Mouse (Mus musculus) right cerebral cortex, postnatal 36 days (tissue): Measurements from ENCODE around the gene Ccdc137.

Experiments
- DNase-seq, 2 experiments: peaks; one replicate each; pipeline ENCODE4 v3.0.0; 2022; ENCODE audit warnings: low spot score in 2 of 2, mixed read lengths in 1 of 2

Ccdc137 gene

DNA sequence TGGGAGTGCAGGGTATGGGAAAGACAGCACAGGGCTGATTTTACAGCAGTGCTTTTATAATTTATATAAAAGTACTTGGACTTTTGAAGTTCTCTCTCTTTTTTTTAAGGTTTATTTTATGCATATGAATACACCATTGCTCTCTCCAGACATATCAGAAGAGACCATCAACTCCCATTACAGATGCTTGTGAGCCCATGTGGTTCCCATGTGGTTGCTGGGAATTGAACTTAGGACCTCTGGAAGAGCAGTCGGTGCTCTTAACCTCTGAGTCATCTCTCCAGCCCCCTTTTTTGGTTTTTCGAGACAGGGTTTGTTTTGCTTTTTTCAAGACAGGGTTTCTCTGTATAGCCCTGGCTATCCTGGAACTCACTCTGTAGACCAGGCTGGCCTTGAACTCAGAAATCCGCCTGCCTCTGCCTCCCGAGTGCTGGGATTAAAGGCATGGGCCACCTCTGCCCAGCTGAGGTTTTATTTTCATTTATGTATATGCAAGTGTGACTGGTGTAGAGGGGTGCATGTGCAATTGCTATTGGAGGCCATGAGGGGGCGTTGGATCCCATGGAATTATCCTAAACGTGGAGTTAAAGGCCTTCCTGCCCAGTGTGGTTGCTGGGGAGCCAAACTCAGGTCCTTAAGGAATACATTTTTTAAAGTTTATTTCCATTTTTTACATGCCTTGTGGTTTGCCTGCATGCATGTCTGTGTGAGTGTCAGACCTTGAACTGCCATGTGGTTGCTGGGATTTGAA lies 1.1 kb downstream of the Ccdc137 start:
- no peak for DNase-seq

DNA sequence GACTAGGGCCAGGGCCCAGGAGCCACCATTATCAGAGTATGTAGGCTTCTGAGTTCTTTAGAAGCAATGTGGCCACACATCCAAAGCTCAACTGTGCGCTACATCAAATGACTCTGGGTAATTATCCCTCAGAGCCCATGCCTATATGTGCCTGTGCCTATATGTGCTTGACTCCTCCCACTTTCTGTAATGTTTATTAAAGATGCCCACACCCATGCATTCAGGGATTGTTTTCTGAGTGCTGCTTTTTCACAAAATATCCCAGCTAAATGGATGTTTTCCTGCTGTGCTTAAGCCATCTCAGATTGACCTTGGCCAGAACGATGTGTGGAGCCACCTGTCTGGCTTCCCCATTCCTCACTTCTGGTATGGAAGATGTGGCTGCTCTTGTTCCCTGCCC lies 5.6 kb downstream of the Ccdc137 start:
- DNase-seq = no peak

DNA sequence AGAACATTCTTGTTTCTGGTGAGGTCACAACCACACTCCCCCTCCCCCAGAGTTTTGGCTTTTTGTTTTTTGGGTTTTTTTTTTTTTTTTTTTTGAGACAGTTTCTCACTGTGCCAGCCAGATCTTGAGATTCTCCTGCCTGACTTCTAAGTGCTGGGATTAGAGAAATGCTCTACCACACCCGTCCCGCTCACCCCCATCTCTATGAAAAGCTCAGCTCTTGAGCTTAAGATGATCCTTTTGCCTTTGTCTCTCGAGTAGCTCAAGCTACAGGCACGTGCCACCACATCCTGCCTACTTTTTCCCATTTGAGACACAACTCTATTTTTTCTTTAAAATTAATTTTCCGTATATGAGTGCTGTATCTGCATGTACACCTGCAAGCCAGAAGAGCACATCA lies 6.5 kb downstream of the Ccdc137 start:
- DNase-seq = no peak

DNA sequence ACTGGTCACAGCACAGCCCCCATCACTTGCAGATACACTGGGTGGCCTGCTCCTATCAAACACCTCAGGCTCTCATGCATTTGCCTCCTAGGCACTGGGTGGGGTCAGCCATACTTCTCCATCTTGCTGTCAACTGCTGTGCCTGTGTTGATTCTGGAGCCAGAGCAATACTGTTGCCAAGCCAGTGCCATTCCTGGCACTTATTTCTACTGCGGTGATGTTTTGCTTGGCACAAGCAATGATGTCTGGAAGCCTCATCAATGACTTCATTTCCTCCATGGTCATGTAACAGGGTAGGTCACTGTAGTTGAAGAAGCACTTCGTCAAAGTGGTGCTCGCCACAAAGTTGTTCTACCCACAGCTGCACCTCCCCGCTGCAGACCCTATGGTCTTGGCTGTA lies 7.6 kb downstream of the Ccdc137 start:
- DNase-seq = no peak

DNA sequence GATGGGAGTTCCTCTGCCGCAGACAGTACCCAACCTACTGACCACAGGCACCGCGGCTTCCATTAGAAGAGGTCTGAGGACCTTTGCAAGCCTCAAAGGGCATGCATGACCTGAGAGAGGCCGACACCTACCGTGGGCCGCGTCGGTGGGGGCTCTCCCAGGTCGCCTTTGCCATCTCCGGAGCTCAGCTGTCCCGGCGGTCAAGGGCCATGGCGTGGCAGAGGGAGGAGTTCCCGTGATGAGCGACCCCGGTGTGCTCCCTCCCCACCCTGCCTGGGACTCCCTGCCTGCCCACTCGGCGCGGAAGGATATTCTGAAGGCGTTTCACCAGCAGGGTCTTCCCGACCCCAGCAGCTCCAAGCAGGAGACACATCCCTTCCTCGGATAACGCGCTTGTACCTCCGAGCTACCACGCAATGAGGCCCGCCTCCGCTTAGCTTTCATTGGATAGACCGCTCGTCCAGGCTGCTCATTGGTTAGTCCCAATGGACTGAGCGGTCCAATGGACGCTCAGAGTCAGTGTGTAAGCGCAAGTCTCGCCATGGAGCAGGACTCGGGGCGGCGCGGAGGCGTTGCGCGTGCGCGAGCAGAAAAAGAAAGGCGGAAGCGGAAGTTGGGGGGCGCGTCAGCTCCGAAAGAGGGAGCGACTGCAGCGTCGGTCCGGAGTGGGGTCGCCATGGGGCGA lies 9.3 kb downstream of the Ccdc137 start, which contains the start of gene Arl16:
Arl16 (minus strand) TSS at position 557 of the 685 bp plus-strand sequence.
- peak; percentile 94 to 96 for DNase-seq

DNA sequence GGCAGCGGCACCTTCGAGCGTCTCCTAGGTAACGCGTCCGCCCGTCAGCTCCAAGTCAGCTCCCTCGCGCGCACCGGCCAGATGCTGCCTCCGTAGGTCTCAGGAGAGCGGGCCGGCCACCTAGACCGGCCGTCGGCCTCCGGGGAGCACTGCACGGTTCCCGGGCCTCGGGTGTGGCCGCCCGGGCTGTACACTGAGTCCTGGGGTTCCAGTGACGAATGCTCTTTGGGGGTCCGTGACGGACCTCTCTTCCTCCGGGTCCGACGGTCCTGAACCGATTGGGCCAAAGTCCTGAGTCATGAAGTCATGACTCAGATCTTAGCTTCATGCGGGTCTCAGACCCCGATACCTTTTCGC lies 9.8 kb downstream of the Ccdc137 start:
- DNase-seq = no peak

DNA sequence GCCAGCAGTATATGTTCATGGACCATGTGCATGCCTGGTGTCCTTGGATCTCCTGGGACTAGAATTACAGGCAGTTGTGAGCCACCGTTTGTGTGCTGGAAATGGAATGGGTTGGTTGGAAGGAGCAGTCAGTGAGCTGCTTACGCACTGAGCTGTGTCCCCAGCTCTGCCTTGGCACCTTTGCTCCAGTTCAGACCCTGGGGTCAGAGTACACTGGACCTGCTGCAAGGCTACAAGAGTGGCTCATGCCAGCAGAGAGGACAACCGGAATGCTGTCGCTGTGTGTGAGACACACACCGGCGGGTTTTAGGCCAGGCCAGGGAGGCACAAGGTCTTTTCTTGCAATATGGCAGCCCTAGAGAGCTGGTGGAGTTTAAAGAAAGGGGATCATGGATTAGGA lies 14.1 kb downstream of the Ccdc137 start:
- no peak for DNase-seq

DNA sequence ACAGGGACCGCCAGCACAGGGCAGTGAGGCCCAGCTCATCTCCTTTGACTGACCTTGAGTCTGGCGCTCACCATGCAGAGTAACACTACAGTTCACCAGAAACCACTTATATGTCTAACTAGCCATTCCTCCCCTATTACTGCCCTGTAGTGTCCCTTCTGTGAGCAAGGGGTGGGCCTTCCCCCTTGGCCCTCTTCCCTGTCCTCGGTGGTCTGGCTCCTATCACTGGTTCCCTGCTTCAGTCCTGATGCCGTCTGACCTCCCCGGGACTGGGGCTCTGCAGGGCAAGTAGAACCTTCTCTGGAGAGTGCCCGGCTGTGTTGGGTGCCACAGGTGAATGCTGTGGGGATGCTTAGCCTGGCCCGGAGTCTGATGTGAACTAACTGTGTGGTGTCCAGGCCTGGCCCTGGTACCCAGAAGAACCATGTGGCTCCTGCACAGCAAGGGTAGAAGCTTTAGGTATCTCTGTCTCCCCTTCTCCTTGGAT lies 25.6 kb downstream of the Ccdc137 start:
- DNase-seq = no peak

DNA sequence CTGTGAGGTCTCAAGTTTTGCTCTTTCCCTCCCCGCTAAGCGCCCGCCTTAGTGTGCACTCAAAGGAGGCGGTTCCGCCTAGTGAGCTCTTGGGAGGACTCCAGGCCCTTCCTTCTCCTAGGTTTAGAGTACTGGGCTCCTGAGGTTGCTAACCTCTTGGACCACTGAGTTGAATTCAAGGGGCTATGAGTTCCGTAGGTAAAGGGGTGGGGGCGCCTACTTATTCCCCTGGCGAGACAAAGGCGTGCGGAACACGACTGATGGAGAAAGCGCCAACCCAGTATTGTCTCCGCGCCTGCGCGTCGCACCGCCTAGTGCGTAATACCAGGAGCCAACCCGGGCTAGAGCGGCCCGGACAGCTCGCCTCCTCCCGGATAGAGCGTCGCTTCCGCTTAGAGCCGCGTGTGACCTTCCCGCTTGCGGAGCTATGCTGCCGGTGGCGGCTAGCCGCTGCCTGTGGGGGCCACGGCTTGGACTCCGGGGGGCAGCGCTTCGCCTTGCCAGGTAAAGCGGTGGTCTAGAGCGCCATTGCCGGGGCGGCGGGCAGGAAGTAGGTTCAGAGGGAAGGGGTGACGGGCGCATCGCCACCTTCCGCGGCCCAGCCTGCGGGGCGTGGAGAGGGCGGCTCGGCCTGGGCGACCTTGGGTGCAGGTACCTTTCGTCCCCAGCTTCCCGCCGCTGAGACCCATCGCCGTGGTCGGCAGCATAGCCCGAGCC lies 26.5 kb downstream of the Ccdc137 start, which contains the start of gene Mrpl12:
Mrpl12 (plus strand) TSS at position 349 of the 717 bp plus-strand sequence.
- DNase-seq = peak; percentile 89

DNA sequence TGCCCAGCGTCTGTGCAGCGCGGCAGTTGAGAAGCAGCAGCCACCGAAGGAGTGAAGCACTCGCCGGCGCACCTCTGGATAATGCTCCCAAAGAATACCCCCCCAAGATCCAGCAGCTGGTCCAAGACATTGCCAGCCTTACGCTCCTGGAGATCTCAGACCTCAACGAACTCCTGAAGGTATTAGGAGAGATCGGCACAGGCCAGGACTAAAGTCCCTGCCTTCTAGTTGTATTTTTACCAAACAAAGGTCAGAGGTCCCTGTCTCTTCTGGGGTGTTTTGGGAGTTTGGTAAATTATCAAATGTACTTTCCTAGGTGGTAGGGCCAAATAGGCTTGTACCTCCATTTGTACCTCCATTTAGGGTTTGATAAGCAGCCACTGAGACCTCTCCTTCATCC lies 27.3 kb downstream of the Ccdc137 start:
- DNase-seq = no peak

DNA sequence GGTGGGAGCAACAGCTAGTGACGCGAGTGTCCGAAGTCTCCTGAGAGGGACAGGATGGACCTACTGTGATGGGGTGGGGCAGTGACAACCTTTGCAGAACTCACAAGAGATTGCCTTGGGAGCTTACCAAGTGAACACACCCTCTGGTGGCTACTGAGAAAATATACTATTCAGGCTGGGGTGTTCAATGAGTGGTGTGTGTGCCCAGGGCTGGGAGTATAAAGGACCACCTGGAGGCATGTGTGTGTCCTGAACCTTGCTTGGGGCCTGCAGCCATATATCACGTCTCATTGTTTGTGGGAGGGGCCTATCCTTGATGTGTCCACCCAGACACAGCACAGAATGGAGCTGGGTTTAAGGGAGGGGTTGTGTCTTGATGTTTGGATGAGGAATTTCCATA lies 30.6 kb downstream of the Ccdc137 start:
- no peak for DNase-seq

DNA sequence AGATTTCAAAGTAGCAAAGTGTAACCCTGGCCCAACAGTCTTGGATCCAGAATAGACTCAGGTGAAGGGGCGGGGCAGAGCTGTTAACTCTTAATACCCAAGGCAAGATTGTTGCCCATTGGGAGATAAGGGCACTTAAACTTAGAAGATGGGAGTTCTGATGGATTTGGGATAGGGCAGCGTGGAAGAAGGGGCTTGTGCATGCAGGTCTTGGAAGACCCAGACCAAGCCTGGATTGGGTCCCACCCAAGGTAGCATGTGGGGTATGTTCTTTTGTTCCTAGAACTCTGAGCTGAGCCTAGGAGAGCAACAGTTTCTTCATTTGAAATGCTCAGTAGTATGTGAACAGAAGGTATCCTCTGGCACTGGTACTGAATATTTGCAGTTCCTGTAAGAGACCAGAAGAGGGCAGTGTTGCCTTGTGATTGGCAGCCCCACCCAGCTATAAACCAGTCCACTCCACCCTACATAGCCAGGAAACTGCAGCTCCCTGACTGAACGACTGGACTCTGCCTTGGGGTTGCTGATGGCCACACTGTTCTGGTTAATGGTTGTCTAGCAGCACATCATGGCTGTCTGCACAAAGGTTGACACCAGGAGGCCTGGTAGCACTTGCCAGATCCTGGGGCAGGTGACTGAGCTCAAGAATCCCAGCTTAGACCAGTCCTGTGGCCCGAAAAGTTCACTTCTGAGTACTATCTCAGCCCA lies 31.3 kb downstream of the Ccdc137 start:
- DNase-seq = peak in 1 of 2 experiments; percentile 34

DNA sequence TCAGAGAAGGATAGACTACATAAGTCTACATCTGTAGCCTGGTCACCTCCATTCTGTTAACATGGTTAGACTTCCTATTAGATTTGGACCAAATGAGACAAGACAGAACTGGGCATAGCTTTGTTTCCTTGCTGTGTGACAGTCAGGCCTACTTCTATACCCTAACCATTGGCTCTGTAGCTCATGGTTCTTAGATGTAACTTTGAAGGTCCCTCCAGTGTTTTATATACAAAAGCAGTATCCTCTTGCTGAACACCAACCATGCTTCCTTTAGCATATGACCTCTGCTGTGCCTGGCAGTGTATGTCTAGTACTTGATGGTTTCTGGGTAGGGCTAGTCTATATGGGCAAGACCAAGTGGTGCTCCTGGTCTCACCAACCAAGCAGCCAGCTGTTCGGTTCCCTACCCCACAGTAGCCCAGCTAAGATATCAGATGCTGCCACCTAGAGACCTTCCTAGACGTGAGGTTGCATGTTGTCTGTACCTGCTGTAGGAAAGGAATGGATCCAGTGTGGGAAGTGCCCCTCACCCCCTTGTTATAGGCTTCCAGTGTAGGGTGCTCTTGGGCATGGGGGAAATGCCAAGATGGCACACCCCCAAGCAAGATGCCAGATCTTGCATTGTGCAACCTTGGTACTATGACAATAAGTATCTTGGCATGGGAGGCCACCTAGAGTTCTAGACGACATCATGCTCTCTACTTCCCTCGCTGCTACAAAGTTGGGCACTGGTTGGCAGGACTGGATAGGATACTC lies 32.6 kb downstream of the Ccdc137 start:
- DNase-seq = no peak

DNA sequence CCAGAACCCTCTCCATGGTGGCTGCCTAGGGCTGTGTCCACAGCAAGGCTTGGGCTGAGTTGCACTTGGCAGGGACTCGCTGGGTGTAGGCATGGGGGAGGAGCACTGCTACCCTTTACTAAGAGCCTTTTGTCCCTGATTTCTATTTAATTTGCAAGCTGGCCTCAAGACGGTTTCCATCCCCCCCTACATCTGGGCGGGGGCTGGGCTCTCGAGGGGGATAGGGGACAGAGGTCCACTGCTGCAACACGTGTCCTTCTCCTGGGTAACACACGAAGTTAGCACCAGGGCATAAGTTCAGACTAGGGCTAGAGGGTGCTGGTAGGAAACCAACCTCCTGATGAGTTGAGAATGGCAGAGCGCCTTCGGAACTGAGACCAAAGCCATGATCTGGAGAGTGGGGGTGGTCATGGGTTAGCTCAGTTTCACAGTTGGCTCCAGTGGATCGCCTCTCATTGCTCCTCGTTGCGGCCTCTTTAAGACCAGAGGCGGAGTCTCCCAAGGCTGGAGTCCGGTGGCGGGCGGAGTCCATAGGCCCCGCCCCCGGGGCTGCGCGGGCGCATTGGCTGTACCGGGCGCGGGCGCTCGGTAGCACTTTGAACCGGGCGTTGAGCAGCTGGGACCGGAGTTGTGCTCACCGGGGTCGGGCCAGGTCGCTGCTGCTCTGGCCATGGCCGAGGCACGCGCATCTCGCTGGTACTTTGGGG lies 33.6 kb downstream of the Ccdc137 start, which contains the start of gene Slc25a10:
Slc25a10 (plus strand) TSS at position 524 of the 707 bp plus-strand sequence.
- DNase-seq = peak; percentile 79 to 86

DNA sequence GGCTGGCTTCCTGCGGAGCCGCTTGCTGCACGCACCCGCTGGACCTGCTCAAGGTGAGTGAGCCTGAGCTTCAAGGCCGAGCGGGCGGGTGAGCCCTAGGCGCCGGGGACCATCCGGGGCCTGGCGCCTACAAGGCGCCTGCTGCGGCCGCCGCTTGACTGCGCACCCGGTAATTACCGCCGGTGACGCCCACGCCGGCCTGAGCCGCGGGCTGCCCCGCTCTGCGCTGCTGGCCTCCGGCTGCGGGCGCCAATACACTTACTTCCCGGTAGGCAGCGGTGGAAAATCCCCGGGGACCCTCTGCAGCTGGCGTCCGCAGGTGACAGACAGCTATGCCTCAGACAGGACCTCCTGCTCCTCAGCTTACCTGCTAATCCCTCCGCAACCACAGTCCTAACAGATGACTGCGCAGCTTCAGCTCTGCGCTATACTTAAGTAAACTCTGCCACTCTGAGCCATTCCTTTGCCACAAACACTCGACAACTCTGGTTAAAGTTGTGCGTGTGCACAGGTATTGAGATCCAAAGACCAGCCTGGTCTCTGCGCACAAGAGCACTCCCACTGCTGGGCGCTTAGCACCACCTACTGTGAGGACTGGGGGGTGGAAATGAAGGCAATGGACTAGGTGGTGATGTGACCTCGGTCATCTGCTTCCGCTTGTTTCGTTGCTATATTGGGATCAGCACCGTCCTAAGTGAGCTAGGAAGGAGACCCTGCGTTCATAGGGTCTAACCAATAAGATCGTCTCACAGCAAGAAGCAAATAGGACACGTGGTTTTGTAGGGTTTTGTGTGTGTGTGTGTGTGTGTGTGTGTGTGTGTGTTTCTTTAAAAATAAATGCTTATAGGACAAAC lies 34.3 kb downstream of the Ccdc137 start:
- peak in 1 of 2 experiments; percentile 29 for DNase-seq

DNA sequence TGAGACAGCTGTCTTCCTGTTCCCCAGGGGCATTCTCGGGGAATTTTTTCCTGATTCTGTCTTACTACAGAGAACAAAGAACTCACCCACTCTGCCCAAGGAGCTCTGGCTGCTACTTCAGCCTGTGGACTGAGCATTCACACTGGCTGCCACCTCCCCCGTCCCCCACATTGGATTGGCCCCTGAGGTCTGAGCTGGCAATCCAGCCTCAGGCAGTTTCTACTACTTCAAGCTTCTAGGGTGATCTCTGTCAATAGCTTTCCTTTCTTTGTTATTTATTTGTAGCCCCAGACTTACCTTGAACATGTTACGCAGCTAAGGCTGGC lies 34.9 kb downstream of the Ccdc137 start:
- DNase-seq = no peak

DNA sequence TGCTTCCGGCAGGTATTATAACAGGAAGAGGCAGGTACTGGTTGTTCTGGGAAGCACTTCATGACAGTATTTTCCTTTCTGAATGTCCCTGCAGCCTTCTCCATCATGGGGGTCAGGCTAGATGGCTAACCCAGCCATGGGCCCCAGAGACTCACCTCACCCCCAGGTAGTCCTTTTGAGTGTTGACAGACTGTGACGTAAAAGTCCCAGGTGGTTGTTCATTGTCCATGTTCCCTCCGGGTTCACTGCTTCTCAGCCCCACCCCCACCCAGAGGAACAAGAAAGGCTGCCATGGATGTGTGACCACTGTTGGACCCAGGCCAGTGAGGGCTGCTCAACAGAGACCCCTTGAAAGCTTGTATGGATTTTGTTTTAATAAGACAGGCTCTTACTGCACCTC lies 35.4 kb downstream of the Ccdc137 start:
- DNase-seq = no peak

DNA sequence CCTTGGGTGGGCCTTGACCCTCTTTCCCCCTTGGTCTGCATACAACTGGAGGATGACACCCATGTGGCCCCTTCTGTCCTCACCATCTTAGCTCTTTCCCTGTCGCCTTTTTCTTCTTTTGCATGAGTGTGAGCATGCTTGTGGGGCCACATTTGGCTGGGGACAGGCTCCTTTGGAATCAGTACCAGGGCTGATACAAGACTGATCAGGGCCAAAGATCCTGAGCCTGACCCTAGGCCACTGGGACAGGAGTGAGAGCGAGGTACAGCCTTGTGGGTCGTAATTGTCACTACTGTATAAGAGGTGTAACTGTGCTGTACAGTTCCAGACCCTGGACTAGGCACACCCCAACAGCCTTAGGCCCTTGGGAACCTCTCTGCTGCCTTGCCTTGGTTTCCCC lies 36.0 kb downstream of the Ccdc137 start:
- DNase-seq = no peak

DNA sequence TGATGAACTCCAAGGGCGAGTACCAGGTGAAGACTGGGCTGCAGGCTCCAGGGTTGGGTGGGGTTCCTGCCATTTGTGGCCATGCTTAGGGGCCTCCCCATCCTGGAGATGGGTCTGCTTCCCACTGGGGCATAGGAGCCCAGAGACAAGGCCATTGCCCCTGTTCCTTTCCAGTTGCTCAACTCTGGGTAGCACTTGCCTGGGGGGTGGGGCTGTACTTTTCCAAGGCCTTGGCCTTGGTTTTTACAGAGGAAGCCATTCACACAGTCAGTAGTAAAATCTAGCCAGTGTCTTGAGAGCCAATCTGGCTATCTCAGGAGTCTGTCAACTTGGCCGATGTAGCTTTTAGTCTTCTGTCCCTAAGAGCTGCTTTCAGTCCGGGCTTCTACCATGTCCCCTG lies 39.5 kb downstream of the Ccdc137 start:
- DNase-seq = no peak

DNA sequence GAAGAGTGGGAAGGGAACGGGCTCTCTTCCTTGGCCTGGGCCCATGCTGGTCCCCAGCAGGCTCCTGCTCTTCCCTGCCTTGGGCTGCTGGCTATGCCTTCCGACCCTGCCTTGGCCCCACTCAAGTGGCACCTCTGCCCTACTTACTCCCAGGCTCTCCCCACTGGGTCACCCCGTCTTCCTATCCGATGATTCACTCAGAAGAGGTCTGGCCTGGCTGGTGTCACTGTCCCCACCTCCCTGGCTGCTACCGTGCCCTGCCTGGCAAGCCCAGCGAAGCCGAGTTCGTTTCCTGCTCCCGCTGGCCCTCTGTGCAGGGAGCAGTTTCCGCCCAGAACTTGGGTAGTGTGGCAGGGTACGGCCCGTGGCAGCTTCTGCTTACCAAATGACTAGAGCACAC lies 40.3 kb downstream of the Ccdc137 start:
- no peak for DNase-seq
